Mouse (Mus musculus): Measurements from ENCODE around the gene Sdr16c6. TPM values are rescaled to one million over a fixed set of nuclear protein-coding genes. Genes with fewer than 3 reads are reported as not detected.

Sdr16c6 gene
- polyA plus RNA-seq (2015; fragmentation: Nextera tagmentation; extraction: Ambion mirVana) = not detected in 2 replicates

DNA sequence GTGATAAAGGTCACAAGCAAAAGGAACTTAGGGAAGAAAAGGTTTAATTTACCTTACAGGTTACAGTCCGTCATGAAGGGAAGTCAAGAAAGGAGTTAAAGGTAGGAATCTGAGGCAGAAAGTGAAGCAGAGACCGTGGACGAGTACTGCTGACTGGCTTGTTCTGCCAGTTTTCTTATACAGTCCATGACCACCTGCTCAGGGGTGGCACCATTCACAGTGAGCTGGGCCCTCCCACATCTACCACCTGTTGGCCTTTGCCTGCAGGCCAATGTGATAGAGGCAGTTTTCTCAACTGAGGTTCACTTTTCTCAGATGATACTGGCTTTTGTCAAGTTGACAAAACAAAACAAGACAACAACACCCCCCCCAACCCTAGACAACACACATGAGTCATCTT lies at the start of gene Sdr16c6:
Gene Sdr16c6, minus strand, starts transcription at position 151 of the 400 bp plus-strand sequence.
- Histone ChIP-seq H3K4me1 (replicated peaks) (no peaks in the 10 kb centered on the region), H3K27ac (replicated peaks) (no peak within 1 kb of the TSS), H3K9ac (no peak within 1 kb of the TSS), H3K9me3 (replicated peaks) (no peaks in the 10 kb centered on the region), H3K27me3 (no peaks in the 10 kb centered on the region), H3K4me2 (no peak within 1 kb of the TSS), H3K36me3 (replicated peaks) (no peaks in the 10 kb centered on the region), H3K4me3 (replicated peaks) (no peak within 1 kb of the TSS)
- no peak for ATAC-seq (ENCODE audit: insufficient read depth)
- 68% methylated on average over 3 of the region's 3 CpGs for WGBS (ENCODE audit: insufficient replicate concordance)

GRCm38 (mm10) chr4:4080180-4080579 lies 2.9 kb upstream of the Sdr16c6 start:
- Histone ChIP-seq H3K9me3 (replicated peaks) (no peaks in the 10 kb centered on the region), H3K36me3 (replicated peaks) (no peaks in the 10 kb centered on the region), H3K4me1 (replicated peaks) (no peaks in the 10 kb centered on the region), H3K27ac (replicated peaks) (no peak overlapping the region), H3K27me3 (no peaks in the 10 kb centered on the region), H3K4me2 (no peak overlapping the region), H3K4me3 (replicated peaks) (no peak overlapping the region), H3K9ac (no peak overlapping the region)
- ATAC-seq (ENCODE audit: insufficient read depth) = no peak

- Histone ChIP-seq H3K27ac (replicated peaks) (no peak overlapping the region), H3K9me3 (replicated peaks) (no peaks in the 10 kb centered on the region), H3K36me3 (replicated peaks) (no peaks in the 10 kb centered on the region), H3K27me3 (no peaks in the 10 kb centered on the region), H3K9ac (no peak overlapping the region), H3K4me2 (no peak overlapping the region), H3K4me1 (replicated peaks) (no peaks in the 10 kb centered on the region), H3K4me3 (replicated peaks) (no peak overlapping the region)
- ATAC-seq (ENCODE audit: insufficient read depth) = no peak
- 65% methylated on average over 3 of the region's 3 CpGs for WGBS (ENCODE audit: insufficient replicate concordance)
These were observed 1.8 kb upstream of the Sdr16c6 start for GRCm38 (mm10) chr4:4079132-4079531.

- H3K4me1 ChIP-seq (replicated peaks) = no peaks in the 10 kb centered on the region
- WGBS (ENCODE audit: insufficient replicate concordance) = 70% methylated on average over 2 of the region's 2 CpGs
- no peak overlapping the region for H3K9ac ChIP-seq
- no peaks in the 10 kb centered on the region for H3K36me3 ChIP-seq (replicated peaks)
- ATAC-seq (ENCODE audit: insufficient read depth) = no peak
- no peak overlapping the region for H3K27ac ChIP-seq (replicated peaks)
- no peaks in the 10 kb centered on the region for H3K27me3 ChIP-seq
- H3K4me2 ChIP-seq = no peak overlapping the region
- H3K4me3 ChIP-seq (replicated peaks) = no peak overlapping the region
- H3K9me3 ChIP-seq (replicated peaks) = no peaks in the 10 kb centered on the region
These were observed 1.3 kb downstream of the Sdr16c6 start for GRCm38 (mm10) chr4:4076001-4076400.

Other genes with a start within 250 kb of the Sdr16c6 start
- gene Gm11808, start 103.9 kb downstream of the Sdr16c6 start, polyA plus RNA-seq (2015; fragmentation: Nextera tagmentation; extraction: Ambion mirVana) = 496 and 557 TPM in 2 replicates